Mouse (Mus musculus) liver, embryonic 14.5 days (tissue): ENCODE measurements around the gene E2f2. TPM values are rescaled to one million over a fixed set of nuclear protein-coding genes. Genes with fewer than 3 reads are reported as not detected.

Source experiments
- ATAC-seq: fragments of 200-750 bp; cut with Nextera tagmentation; 2 replicates; pipeline ENCODE4 v1.8.0; 2017; ENCODE audit warnings: moderate number of reproducible peaks, mild to moderate bottlenecking, moderate library complexity; ENCODE audit not compliant: insufficient read depth
- DNase-seq, 3 experiments: peaks; one replicate each; pipeline ENCODE4 v3.0.0-alpha.2; 2012 to 2013; ENCODE audit warnings: low read depth in 3 of 3, low spot score in 3 of 3
- H3K27ac ChIP-seq: fragments of 300-500 bp; sonication (generic); 2 replicates; pipeline ENCODE4 v1.5.1; 2014; ENCODE audit warnings: moderate library complexity, mild to moderate bottlenecking, control low read depth, inconsistent platforms
- H3K27me3 ChIP-seq: fragments of 300-500 bp; sonication (generic); 2 replicates; pipeline ENCODE4 v1.6.1; 2014; ENCODE audit warnings: mild to moderate bottlenecking, low read length, moderate library complexity; ENCODE audit not compliant: control insufficient read depth, insufficient read depth
- H3K36me3 ChIP-seq: fragments of 300-500 bp; sonication (generic); replicated peaks from 2 replicates; pipeline ENCODE4 v1.6.1; 2014; ENCODE audit warnings: low read depth; ENCODE audit not compliant: control insufficient read depth, insufficient read depth
- H3K4me1 ChIP-seq, 2 experiments: fragments of 200-500 bp in 1 of 2; fragments of 300-500 bp in 1 of 2; sonication (generic) in 1 of 2; replicated peaks; 2 replicates each; pipeline ENCODE4 v1.6.1; 2012 to 2014; ENCODE audit warnings: antibody characterized with exemption in 1 of 2, inconsistent platforms in 1 of 2, low read length in 1 of 2; ENCODE audit not compliant: control insufficient read depth in 2 of 2, insufficient read depth in 2 of 2
- H3K4me2 ChIP-seq: fragments of 300-500 bp; sonication (generic); 2 replicates; pipeline ENCODE4 v1.6.1; 2014; ENCODE audit warnings: low read depth, mild to moderate bottlenecking, control low read depth, moderate library complexity
- H3K4me3 ChIP-seq, 2 experiments: fragments of 200-500 bp in 1 of 2; fragments of 300-500 bp in 1 of 2; sonication (generic) in 1 of 2; 2 replicates each; pipeline ENCODE4 v1.5.1; 2012 to 2014; ENCODE audit warnings: low read depth in 2 of 2, low read length in 2 of 2, mild to moderate bottlenecking in 2 of 2, control low read depth in 1 of 2, inconsistent platforms in 1 of 2, moderate library complexity in 1 of 2; ENCODE audit not compliant: insufficient read depth in 1 of 2
- H3K9ac ChIP-seq: fragments of 300-500 bp; sonication (generic); replicated peaks from 2 replicates; pipeline ENCODE4 v1.6.1; 2014; ENCODE audit warnings: mild to moderate bottlenecking, control low read depth, moderate library complexity
- H3K9me3 ChIP-seq: fragments of 300-500 bp; sonication (generic); 2 replicates; pipeline ENCODE4 v1.6.1; 2016; ENCODE audit warnings: low read length, mixed read lengths; ENCODE audit not compliant: control insufficient read depth
- CTCF ChIP-seq: IDR thresholded peaks from 2 replicates; pipeline ENCODE4 v1.5.1; 2016; ENCODE audit warnings: antibody characterized with exemption, low read depth, control low read depth
- EP300 ChIP-seq: IDR thresholded peaks from 2 replicates; pipeline ENCODE4 v1.6.1; 2016; ENCODE audit warnings: antibody characterized with exemption, low read depth
- WGBS: fragments of 180-500 bp; shearing (Covaris S2); extraction: QIAGEN DNeasy Blood & Tissue Kit; methylation state at CpG from one replicate; pipeline ENCODE4 v1.1.7; 2014; ENCODE audit not compliant: insufficient replicate concordance; 5-methylcytosine and 5-hydroxymethylcytosine counted together
- polyA plus RNA-seq, 2 experiments: library from polyadenylated mRNA; depleted of rRNA in 1 of 2; stranded (reverse) in 1 of 2; unstranded in 1 of 2; fragments of >200 nt; fragmentation: Nextera tagmentation in 1 of 2; extraction: Ambion mirVana in 1 of 2; gene quantifications; 2 replicates each; pipeline versions ENCODE4 v1.2.1 to v1.2.3; 2012 to 2014

E2f2 gene
- polyA plus RNA-seq (2012; rRNA removed) (38.4 and 40.5 TPM in 2 replicates), polyA plus RNA-seq (2014; fragmentation: Nextera tagmentation; extraction: Ambion mirVana) (50.3 and 53.4 TPM in 2 replicates)

DNA sequence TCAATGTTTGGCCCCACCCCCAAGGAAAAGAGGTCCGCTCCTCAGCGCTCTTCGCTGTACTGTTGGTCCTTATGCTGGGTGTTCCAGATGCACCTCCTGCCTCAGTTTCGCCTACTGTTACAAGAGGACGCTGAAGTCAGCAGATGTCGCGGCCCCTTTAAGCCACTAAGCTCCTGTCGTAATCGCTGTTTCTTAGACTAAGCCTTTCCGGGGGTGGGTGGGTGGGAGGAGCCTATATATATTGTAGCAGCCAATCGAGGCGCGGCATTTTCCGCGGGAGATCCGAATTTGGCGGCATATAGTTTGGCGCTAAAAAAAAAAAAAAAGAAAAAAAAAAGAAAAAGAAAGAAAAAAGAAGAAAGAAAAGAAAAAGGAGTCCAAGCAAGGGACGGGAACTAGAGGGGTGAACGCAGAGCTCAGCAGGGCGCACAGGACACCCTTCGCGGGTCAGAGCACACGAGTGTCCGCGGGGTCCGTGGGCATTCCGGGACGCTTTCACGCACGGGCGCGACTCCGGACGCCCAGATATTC lies at the start of gene E2f2:
E2f2 (plus strand) TSS at position 384 of the 531 bp plus-strand sequence.
- DNase-seq: peak; percentile 72 to 75 (median 73)
- 2% methylated on average over 35 of the region's 35 CpGs for whole genome bisulfite sequencing
- peaks cover 28% of the 10 kb centered on the region for H3K36me3 ChIP-seq
- peak within 1 kb of the TSS; percentile 68 to 95 for H3K4me3 ChIP-seq
- H3K4me1 ChIP-seq: peaks cover 35 to 36% of the 10 kb centered on the region in 2 experiments
- H3K9ac ChIP-seq: peak within 1 kb of the TSS; percentile 99
- H3K27ac ChIP-seq: peak within 1 kb of the TSS; percentile 96
- H3K9me3 ChIP-seq: no peaks in the 10 kb centered on the region
- peak; percentile 50 for ATAC-seq
- no peaks in the 10 kb centered on the region for H3K27me3 ChIP-seq
- H3K4me2 ChIP-seq: peak within 1 kb of the TSS; percentile 97
- TF ChIP-seq CTCF (no peak), EP300 (no peak; the same call in 1 of the 2 replicates)

DNA sequence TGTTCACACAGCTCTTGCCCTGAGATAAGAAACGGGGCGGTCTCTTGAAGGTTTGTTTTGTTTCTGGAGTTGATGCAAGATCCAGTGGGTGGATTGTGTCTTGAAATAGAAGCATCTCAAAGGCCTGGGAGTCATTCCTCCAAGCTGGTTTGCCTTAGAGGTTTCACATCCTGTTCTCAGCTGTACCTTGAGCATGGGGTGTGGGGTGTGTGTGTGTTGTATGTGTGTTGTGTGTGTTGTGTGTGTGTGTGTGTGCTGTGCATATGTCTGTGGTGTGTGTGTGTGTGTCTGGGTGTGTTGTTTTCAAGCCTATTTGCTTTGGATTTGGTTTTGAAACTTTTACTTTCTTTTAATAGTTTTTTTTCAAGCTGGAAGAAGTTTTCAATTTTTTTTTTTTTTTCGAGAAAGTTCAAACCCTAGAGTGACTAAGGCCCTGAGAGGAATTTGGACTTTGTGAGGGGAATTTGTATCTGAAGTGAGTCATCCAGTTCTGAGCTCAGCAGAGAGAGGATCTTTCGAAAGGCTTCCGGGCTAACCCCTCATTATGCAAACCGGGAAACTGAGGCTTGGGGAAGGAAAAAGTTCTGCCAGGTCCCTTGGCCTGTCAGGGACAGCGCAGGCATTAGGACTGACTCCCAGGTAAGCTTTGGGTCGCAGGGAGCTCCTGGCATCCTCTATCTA lies 48.9 kb upstream of the E2f2 start:
- no peak overlapping the region for H3K4me2 ChIP-seq
- TF ChIP-seq EP300: no peak
- TF ChIP-seq CTCF: no peak
- DNase-seq (no peak), ATAC-seq (no peak)
- H3K4me3 ChIP-seq: no peak overlapping the region
- no peaks in the 10 kb centered on the region for H3K9me3 ChIP-seq
- peaks cover 0 to 4% of the 10 kb centered on the region in 2 experiments; a peak in 1 of 4 replicates for H3K4me1 ChIP-seq
- H3K36me3 ChIP-seq: no peaks in the 10 kb centered on the region
- WGBS: 38% methylated on average over 8 of the region's 8 CpGs
- no peaks in the 10 kb centered on the region for H3K27me3 ChIP-seq
- H3K9ac ChIP-seq: no peak overlapping the region
- no peak overlapping the region for H3K27ac ChIP-seq

DNA sequence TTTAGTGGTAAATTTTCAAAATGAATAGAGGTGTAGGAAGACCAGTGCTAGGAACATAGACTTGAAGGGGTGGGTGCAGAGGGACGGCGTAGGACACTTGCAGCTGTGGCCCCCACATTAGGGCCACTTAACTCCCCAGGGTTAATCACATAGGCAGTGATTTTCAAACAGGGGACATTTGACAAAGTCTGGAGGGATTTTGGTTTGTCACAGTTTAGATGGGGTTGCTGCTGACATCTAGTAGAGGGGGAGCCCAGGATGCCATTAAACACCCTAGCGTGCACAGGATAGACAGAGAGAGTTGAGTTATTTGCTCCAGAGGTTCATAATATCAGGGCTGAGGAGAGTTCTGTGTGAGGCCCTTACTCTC lies 48.4 kb upstream of the E2f2 start:
- Histone ChIP-seq H3K9ac (no peak overlapping the region), H3K4me3 (no peak overlapping the region), H3K27ac (no peak overlapping the region), H3K36me3 (no peaks in the 10 kb centered on the region), H3K4me2 (no peak overlapping the region), H3K27me3 (no peaks in the 10 kb centered on the region), H3K9me3 (no peaks in the 10 kb centered on the region), H3K4me1 (peaks cover 0 to 4% of the 10 kb centered on the region in 2 experiments; a peak in 1 of 4 replicates)
- WGBS: 75% methylated on average over 3 of the region's 3 CpGs
- ATAC-seq (no peak), DNase-seq (no peak)
- TF ChIP-seq CTCF (no peak), EP300 (no peak)

DNA sequence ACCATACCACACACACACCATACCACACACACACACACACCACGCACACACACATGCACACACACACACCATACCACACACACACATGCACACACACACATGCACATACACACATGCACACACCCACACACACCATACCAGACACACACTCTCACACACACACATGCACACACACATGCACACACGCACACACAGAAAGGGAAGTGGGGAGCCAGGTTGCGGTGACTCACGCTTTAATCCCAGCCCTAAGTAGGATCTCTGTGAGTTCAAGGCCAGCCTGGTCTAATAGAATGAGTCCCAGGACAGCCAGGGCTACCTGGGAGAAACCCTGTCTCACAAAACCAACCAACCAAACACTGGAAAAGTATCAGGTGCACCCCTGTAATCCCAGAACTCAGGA lies 47.6 kb upstream of the E2f2 start:
- no peak for DNase-seq
- no peaks in the 10 kb centered on the region for H3K27me3 ChIP-seq
- ATAC-seq: no peak
- H3K4me2 ChIP-seq: no peak overlapping the region
- H3K36me3 ChIP-seq: no peaks in the 10 kb centered on the region
- TF ChIP-seq EP300 (no peak), CTCF (no peak)
- H3K9ac ChIP-seq: no peak overlapping the region
- H3K4me1 ChIP-seq: peaks cover 0 to 4% of the 10 kb centered on the region in 2 experiments; a peak in 1 of 4 replicates
- H3K4me3 ChIP-seq: no peak overlapping the region
- no peak overlapping the region for H3K27ac ChIP-seq
- WGBS: 80% methylated on average over 4 of the region's 4 CpGs
- H3K9me3 ChIP-seq: no peaks in the 10 kb centered on the region

DNA sequence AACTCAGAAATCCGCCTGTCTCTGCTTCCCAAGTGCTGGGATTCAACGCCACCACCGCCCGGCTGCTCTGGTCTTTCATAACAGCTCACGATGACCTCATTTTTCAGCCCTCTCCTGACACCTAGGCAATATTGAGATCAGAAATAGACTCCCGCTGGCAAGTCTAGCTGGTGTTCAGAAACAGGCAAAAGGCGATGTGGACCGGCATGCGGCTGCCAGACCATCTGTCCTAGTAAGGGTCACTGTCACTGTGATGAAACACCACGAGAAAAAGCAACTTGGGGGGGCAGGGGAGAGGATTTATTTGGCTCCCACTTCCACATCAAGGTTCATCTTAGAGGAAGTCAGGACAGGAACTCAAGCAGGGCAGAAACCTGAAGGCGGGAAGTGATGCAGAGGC lies 46.7 kb upstream of the E2f2 start:
- Histone ChIP-seq H3K9ac (no peak overlapping the region), H3K36me3 (no peaks in the 10 kb centered on the region), H3K4me3 (no peak overlapping the region), H3K27me3 (no peaks in the 10 kb centered on the region), H3K4me1 (peaks cover 0 to 2% of the 10 kb centered on the region in 2 experiments; a peak in 1 of 4 replicates), H3K9me3 (no peaks in the 10 kb centered on the region), H3K4me2 (no peak overlapping the region), H3K27ac (no peak overlapping the region)
- no peak for TF ChIP-seq EP300
- TF ChIP-seq CTCF: no peak
- DNase-seq (no peak), ATAC-seq (no peak)
- WGBS: 67% methylated on average over 11 of the region's 11 CpGs
